Mouse (Mus musculus): ENCODE data around the gene Tmem220. TPM values are rescaled to one million over a fixed set of nuclear protein-coding genes. Genes with fewer than 3 reads are reported as not detected.

The Tmem220 gene
- polyA plus RNA-seq, 1 experiment = 0.54 TPM

- Histone ChIP-seq H3K36me3 (ENCODE audit: control insufficient read depth, insufficient read depth, low read length) (peaks cover 37% of the 10 kb centered on the region), H3K4me3 (ENCODE audit: control insufficient read depth, insufficient read depth, low read length) (no peak overlapping the region), H3K27me3 (ENCODE audit: control insufficient read depth, insufficient read depth, low read length) (no peaks in the 10 kb centered on the region), H3K27ac (ENCODE audit: control insufficient read depth, insufficient read depth, low read length) (no peak overlapping the region), H3K4me1 (replicated peaks; ENCODE audit: control insufficient read depth, insufficient read depth, low read length) (no peaks in the 10 kb centered on the region)
- no peak for TF ChIP-seq CTCF (IDR thresholded peaks at IDR 0.05; ENCODE audit: borderline replicate concordance, control insufficient read depth, extremely low read depth, insufficient read depth, low read length, poor library complexity)
- no peak for TF ChIP-seq POLR2A (IDR thresholded peaks at IDR 0.05; ENCODE audit: control insufficient read depth, extremely low read depth, insufficient read depth, low read length, poor library complexity)
- over 99% methylated on average over 6 of the region's 6 CpGs for WGBS
- DNase-seq = no peak
Measured at GRCm38 (mm10) chr11:67040483-67040882, 15.5 kb downstream of the Tmem220 start.

GRCm38 (mm10) chr11:67043007-67043406 is 18.1 kb downstream of the Tmem220 start:
- Histone ChIP-seq H3K4me1 (replicated peaks; ENCODE audit: control insufficient read depth, insufficient read depth, low read length) (no peaks in the 10 kb centered on the region), H3K27ac (ENCODE audit: control insufficient read depth, insufficient read depth, low read length) (no peak overlapping the region), H3K36me3 (ENCODE audit: control insufficient read depth, insufficient read depth, low read length) (peaks cover 36% of the 10 kb centered on the region), H3K27me3 (ENCODE audit: control insufficient read depth, insufficient read depth, low read length) (no peaks in the 10 kb centered on the region), H3K4me3 (ENCODE audit: control insufficient read depth, insufficient read depth, low read length) (no peak overlapping the region)
- TF ChIP-seq CTCF (IDR thresholded peaks at IDR 0.05; ENCODE audit: borderline replicate concordance, control insufficient read depth, extremely low read depth, insufficient read depth, low read length, poor library complexity) (no peak), POLR2A (IDR thresholded peaks at IDR 0.05; ENCODE audit: control insufficient read depth, extremely low read depth, insufficient read depth, low read length, poor library complexity) (no peak)
- WGBS = 93% methylated on average over 8 of the region's 8 CpGs
- no peak for DNase-seq

GRCm38 (mm10) chr11:67044959-67045358 is 20.0 kb downstream of the Tmem220 start:
- H3K27ac ChIP-seq (ENCODE audit: control insufficient read depth, insufficient read depth, low read length) = no peak overlapping the region
- WGBS = 89% methylated on average over 6 of the region's 6 CpGs
- TF ChIP-seq CTCF (IDR thresholded peaks at IDR 0.05; ENCODE audit: borderline replicate concordance, control insufficient read depth, extremely low read depth, insufficient read depth, low read length, poor library complexity) (no peak), POLR2A (IDR thresholded peaks at IDR 0.05; ENCODE audit: control insufficient read depth, extremely low read depth, insufficient read depth, low read length, poor library complexity) (no peak)
- H3K4me1 ChIP-seq (replicated peaks; ENCODE audit: control insufficient read depth, insufficient read depth, low read length) = no peaks in the 10 kb centered on the region
- H3K36me3 ChIP-seq (ENCODE audit: control insufficient read depth, insufficient read depth, low read length) = peaks cover 24% of the 10 kb centered on the region
- no peak overlapping the region for H3K4me3 ChIP-seq (ENCODE audit: control insufficient read depth, insufficient read depth, low read length)
- no peaks in the 10 kb centered on the region for H3K27me3 ChIP-seq (ENCODE audit: control insufficient read depth, insufficient read depth, low read length)
- DNase-seq = no peak

DNA sequence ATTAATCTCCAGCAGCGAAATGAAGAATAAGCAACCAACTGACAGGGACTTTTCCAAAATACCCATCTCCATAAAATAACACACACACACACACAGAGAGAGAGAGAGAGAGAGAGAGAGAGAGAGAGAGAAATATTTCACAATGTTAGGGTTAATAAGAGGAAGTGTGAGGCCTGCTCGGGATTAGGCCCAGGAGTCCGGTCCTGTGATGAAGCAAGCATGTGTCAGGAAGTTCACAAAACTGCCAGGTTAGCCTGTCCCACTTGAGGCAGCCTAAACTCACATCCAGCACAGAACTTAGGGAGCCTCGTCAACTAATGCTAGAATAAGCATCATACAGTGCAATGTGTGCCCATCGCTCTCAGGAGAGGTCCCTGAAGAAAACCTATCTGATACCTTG is 22.2 kb downstream of the Tmem220 start:
- peaks cover 6% of the 10 kb centered on the region for H3K36me3 ChIP-seq (ENCODE audit: control insufficient read depth, insufficient read depth, low read length)
- H3K4me3 ChIP-seq (ENCODE audit: control insufficient read depth, insufficient read depth, low read length) = no peak overlapping the region
- H3K27me3 ChIP-seq (ENCODE audit: control insufficient read depth, insufficient read depth, low read length) = no peaks in the 10 kb centered on the region
- H3K27ac ChIP-seq (ENCODE audit: control insufficient read depth, insufficient read depth, low read length) = no peak overlapping the region
- no peaks in the 10 kb centered on the region for H3K4me1 ChIP-seq (replicated peaks; ENCODE audit: control insufficient read depth, insufficient read depth, low read length)
- WGBS = 88% methylated on average over 5 of the region's 5 CpGs
- TF ChIP-seq POLR2A (IDR thresholded peaks at IDR 0.05; ENCODE audit: control insufficient read depth, extremely low read depth, insufficient read depth, low read length, poor library complexity) (no peak), CTCF (IDR thresholded peaks at IDR 0.05; ENCODE audit: borderline replicate concordance, control insufficient read depth, extremely low read depth, insufficient read depth, low read length, poor library complexity) (no peak)
- no peak for DNase-seq

GRCm38 (mm10) chr11:67048496-67048895 is 23.5 kb downstream of the Tmem220 start:
- no peak for TF ChIP-seq CTCF (IDR thresholded peaks at IDR 0.05; ENCODE audit: borderline replicate concordance, control insufficient read depth, extremely low read depth, insufficient read depth, low read length, poor library complexity)
- WGBS = 82% methylated on average over 8 of the region's 8 CpGs
- no peak for DNase-seq

DNA sequence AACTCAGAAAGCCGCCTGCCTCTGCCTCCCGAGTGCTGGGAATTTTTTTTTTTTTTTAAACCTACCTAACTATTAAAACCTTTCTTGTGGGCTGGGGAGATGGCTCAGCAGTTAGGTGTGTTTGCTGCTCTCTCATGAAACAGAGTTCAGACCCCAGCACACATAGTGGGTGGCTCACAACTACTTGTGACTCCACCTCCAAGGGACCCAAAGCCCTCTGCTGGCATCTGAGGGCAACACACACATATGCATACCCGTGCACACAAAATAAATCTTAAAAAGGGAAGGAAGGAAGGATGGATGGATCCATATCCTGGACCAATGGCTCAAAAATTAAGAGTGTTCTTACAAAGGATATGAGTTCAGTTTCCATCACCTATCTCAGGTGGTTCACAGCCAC is 24.3 kb downstream of the Tmem220 start:
- TF ChIP-seq POLR2A (IDR thresholded peaks at IDR 0.05; ENCODE audit: control insufficient read depth, extremely low read depth, insufficient read depth, low read length, poor library complexity) (no peak), CTCF (IDR thresholded peaks at IDR 0.05; ENCODE audit: borderline replicate concordance, control insufficient read depth, extremely low read depth, insufficient read depth, low read length, poor library complexity) (no peak)
- H3K4me3 ChIP-seq (ENCODE audit: control insufficient read depth, insufficient read depth, low read length) = no peak overlapping the region
- H3K27ac ChIP-seq (ENCODE audit: control insufficient read depth, insufficient read depth, low read length) = no peak overlapping the region
- no peak for DNase-seq
- H3K4me1 ChIP-seq (replicated peaks; ENCODE audit: control insufficient read depth, insufficient read depth, low read length) = no peaks in the 10 kb centered on the region
- H3K36me3 ChIP-seq (ENCODE audit: control insufficient read depth, insufficient read depth, low read length) = peaks cover 6% of the 10 kb centered on the region
- WGBS = 90% methylated on average over 3 of the region's 3 CpGs
- H3K27me3 ChIP-seq (ENCODE audit: control insufficient read depth, insufficient read depth, low read length) = no peaks in the 10 kb centered on the region

More at GRCm38 (mm10) chr11:67048496-67048895, 23.5 kb downstream of the Tmem220 start:
- Histone ChIP-seq H3K27ac (ENCODE audit: control insufficient read depth, insufficient read depth, low read length) (no peak overlapping the region), H3K4me1 (replicated peaks; ENCODE audit: control insufficient read depth, insufficient read depth, low read length) (no peaks in the 10 kb centered on the region), H3K4me3 (ENCODE audit: control insufficient read depth, insufficient read depth, low read length) (no peak overlapping the region), H3K36me3 (ENCODE audit: control insufficient read depth, insufficient read depth, low read length) (peaks cover 6% of the 10 kb centered on the region), H3K27me3 (ENCODE audit: control insufficient read depth, insufficient read depth, low read length) (no peaks in the 10 kb centered on the region)

GRCm38 (mm10) chr11:67051676-67052320 is 26.8 kb downstream of the Tmem220 start:
- WGBS = 20% methylated on average over 16 of the region's 16 CpGs
- peak overlapping the region; percentile 11; the same call in 1 of the 2 replicates for H3K27ac ChIP-seq (ENCODE audit: control insufficient read depth, insufficient read depth, low read length)
- H3K4me1 ChIP-seq (replicated peaks; ENCODE audit: control insufficient read depth, insufficient read depth, low read length) = no peaks in the 10 kb centered on the region
- no peak for DNase-seq
- TF ChIP-seq CTCF (IDR thresholded peaks at IDR 0.05; ENCODE audit: borderline replicate concordance, control insufficient read depth, extremely low read depth, insufficient read depth, low read length, poor library complexity) (no peak), POLR2A (IDR thresholded peaks at IDR 0.05; ENCODE audit: control insufficient read depth, extremely low read depth, insufficient read depth, low read length, poor library complexity) (no peak)
- H3K27me3 ChIP-seq (ENCODE audit: control insufficient read depth, insufficient read depth, low read length) = no peaks in the 10 kb centered on the region
- H3K4me3 ChIP-seq (ENCODE audit: control insufficient read depth, insufficient read depth, low read length) = peak overlapping the region; percentile 90
- H3K36me3 ChIP-seq (ENCODE audit: control insufficient read depth, insufficient read depth, low read length) = peaks cover 12% of the 10 kb centered on the region
